Mouse (Mus musculus) lung, adult 2 months (tissue): Measurements from ENCODE around the gene St6galnac5. TPM values are rescaled to one million over a fixed set of nuclear protein-coding genes. Genes with fewer than 3 reads are reported as not detected.
"Not testable (repeated sequence)": the region's sequence is repeated elsewhere in the genome, so short reads cannot be mapped to it uniquely, and the experiment has no call there.

Experiments used
- DNase-seq: peaks from one replicate; pipeline ENCODE4 v3.0.0; 2022
- H3K4me1 ChIP-seq: fragments of 200-500 bp; 2 replicates; pipeline ENCODE4 v1.6.1; 2011; ENCODE audit warnings: low read length; ENCODE audit not compliant: control insufficient read depth, insufficient read depth
- H3K4me3 ChIP-seq: fragments of 200-500 bp; replicated peaks from 2 replicates; pipeline ENCODE3; 2011; ENCODE audit warnings: low read depth, mild to moderate bottlenecking, control low read depth, low read length; ENCODE audit errors: extremely low read depth
- CTCF ChIP-seq: fragments of 200-500 bp; IDR thresholded peaks from 2 replicates; pipeline ENCODE4 v1.5.1; 2011; ENCODE audit warnings: mild to moderate bottlenecking, low read length, control low read depth; ENCODE audit not compliant: insufficient read depth
- POLR2A ChIP-seq: fragments of 200-500 bp; IDR thresholded peaks from 2 replicates; pipeline ENCODE4 v1.6.1; 2011; ENCODE audit warnings: low read depth, mild to moderate bottlenecking, control low read depth, low read length, borderline replicate concordance; ENCODE audit errors: extremely low read depth
- WGBS: fragments of 180-500 bp; shearing (Covaris S2); methylation state at CpG from one replicate; pipeline ENCODE4 v1.1.7; 2018; 5-methylcytosine and 5-hydroxymethylcytosine counted together
- polyA plus RNA-seq: library from polyadenylated mRNA; depleted of rRNA; stranded (reverse); fragments of >200 nt; gene quantifications from 2 replicates; pipeline ENCODE4 v1.2.3, GENCODE M21; 2012

The St6galnac5 gene
- polyA plus RNA-seq, 1 experiment = 0.67 TPM

DNA sequence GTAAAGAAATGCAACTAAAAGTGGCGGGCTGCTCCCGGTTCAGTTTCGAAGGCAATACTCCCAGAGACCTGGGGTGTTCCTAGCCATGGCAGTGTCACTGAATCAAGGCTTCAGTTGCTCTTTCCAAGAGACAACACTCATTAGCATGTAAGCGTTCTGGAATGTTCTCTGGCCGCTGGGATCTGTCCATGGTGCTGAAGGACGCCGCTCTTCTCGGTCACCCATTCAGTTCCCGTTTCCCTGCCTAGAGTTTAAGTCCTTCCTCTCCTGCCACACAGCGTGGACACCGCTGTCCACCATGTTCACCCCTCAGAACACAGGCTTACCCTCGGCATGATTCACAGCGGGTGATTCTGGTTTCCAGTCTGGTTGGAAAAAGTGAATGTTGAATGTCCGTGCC lies 160.8 kb downstream of the St6galnac5 start:
- Histone ChIP-seq H3K4me1 (no peaks in the 10 kb centered on the region), H3K4me3 (no peak overlapping the region)
- 45% methylated on average over 14 of the region's 14 CpGs for WGBS
- no peak for TF ChIP-seq CTCF
- no peak for TF ChIP-seq POLR2A
- DNase-seq = peak; percentile 25

DNA sequence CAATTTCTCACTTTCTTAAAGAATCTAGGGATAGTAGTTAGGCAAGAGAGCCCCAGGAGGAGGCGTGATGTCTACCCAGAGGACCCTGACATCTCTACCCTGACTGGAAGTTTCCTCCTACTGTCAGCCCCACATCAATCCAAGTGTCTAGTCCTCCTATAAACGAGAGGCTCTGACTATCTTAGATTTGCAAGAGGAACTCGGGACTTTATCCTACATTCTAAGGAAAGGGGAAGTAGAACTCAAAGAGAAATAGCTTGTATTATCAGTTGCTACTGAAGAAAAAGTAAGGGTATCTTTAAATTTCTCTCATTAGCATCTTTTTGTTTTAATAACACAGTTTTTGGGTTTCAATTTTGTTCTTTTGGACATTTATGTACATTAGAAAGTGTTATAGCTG lies 161.6 kb downstream of the St6galnac5 start:
- no peak for TF ChIP-seq CTCF
- no peak for TF ChIP-seq POLR2A
- Histone ChIP-seq H3K4me1 (no peaks in the 10 kb centered on the region), H3K4me3 (no peak overlapping the region)
- 68% methylated on average over 3 of the region's 3 CpGs for WGBS
- DNase-seq = no peak

DNA sequence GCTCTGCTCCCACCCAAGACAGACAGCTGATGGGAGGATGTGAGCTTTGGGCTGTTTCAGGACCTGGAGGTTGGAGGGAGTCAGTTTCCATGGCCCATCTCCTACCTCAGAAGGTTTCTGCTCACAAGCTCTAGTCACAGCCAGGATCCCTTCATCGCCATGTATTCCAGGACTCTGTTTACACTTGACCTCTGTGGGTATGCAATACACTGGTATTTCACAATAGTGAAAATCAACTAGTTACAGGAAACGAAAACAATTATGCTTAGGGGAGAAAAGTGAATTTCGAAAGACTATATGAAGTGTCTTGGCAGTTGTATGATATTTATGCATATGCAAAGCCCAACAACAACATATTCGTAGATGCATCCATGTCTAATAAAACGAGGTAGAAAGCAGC lies 166.9 kb downstream of the St6galnac5 start:
- TF ChIP-seq CTCF = no peak
- no peak for TF ChIP-seq POLR2A
- Histone ChIP-seq H3K4me3 (no peak overlapping the region), H3K4me1 (no peaks in the 10 kb centered on the region)
- WGBS = 69% methylated on average over 5 of the region's 5 CpGs
- no peak for DNase-seq

DNA sequence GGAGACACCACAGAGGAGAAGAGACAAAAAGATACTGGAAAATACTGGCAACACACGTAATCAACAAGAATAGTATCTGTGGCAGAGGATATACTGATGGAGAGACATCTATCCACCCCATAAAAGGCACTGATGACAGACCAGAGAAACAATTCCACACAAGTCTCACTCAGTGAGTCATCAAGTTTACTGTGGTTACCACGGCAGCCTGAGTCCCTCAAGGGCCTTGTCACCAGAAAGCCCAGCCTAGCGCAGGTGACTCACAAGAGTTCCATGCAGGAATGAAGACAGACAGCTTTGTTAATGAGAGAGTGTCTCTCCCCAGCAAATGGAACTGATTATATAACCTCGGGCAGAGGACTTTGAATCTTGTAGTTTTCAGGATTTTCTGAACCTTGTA lies 168.1 kb downstream of the St6galnac5 start:
- Histone ChIP-seq H3K4me1 (no peaks in the 10 kb centered on the region), H3K4me3 (no peak overlapping the region)
- DNase-seq = no peak
- 66% methylated on average over 4 of the region's 4 CpGs for WGBS
- TF ChIP-seq CTCF (no peak), POLR2A (no peak)

DNA sequence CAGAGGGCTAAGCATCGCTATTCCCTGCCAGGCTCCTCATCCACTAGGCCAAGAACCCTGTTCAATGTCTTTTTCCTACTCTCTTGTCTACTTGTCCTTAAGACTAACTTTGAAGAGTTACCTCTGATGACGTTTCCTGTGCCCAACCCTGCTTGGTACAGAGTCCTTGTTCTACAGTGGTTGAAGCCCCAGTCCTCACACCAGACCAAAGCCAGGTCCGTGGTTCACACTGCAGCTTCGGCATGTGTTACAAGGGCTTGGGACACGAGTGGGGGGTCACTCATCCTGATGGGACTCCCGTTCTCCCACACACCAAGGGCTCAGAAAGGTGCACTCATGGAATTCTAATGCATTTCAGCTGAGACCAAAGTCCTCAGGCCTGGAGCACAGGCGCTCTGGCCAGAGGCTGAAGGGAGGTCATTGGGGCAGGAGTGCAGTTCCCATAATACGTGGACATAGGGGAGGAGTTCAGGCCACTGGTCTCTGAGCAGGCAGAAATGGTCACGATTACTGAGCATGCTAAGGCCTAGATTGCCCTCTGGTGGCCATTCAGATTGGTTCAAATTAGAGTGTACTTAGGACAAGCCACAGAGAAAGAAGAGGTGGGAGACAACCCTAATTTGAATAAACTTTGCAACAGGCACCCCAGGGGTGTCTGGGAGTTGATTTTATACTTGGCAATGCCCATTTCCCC lies 182.2 kb downstream of the St6galnac5 start:
- Histone ChIP-seq H3K4me1 (no peaks in the 10 kb centered on the region), H3K4me3 (no peak overlapping the region)
- TF ChIP-seq CTCF = peak; percentile 51
- TF ChIP-seq POLR2A = no peak
- peak; percentile 12 for DNase-seq
- 73% methylated on average over 9 of the region's 9 CpGs for WGBS

- no peak for TF ChIP-seq CTCF
- no peak for TF ChIP-seq POLR2A
- no peak for DNase-seq
- Histone ChIP-seq H3K4me1 (no peaks in the 10 kb centered on the region), H3K4me3 (no peak overlapping the region)
- WGBS = 41% methylated on average over 2 of the region's 2 CpGs
Measured at GRCm38 (mm10) chr3:152797354-152797753, 184.7 kb downstream of the St6galnac5 start.

GRCm38 (mm10) chr3:152796216-152796615 lies 185.8 kb downstream of the St6galnac5 start:
- DNase-seq = no peak
- WGBS = 84% methylated on average over 4 of the region's 4 CpGs
- Histone ChIP-seq H3K4me3 (no peak overlapping the region), H3K4me1 (no peaks in the 10 kb centered on the region)
- TF ChIP-seq POLR2A = no peak
- TF ChIP-seq CTCF = no peak

GRCm38 (mm10) chr3:152793006-152793405 lies 189.0 kb downstream of the St6galnac5 start:
- Histone ChIP-seq H3K4me3 (no peak overlapping the region), H3K4me1 (no peaks in the 10 kb centered on the region)
- TF ChIP-seq POLR2A (no peak), CTCF (no peak)
- WGBS = 77% methylated on average over 4 of the region's 4 CpGs
- no peak for DNase-seq

DNA sequence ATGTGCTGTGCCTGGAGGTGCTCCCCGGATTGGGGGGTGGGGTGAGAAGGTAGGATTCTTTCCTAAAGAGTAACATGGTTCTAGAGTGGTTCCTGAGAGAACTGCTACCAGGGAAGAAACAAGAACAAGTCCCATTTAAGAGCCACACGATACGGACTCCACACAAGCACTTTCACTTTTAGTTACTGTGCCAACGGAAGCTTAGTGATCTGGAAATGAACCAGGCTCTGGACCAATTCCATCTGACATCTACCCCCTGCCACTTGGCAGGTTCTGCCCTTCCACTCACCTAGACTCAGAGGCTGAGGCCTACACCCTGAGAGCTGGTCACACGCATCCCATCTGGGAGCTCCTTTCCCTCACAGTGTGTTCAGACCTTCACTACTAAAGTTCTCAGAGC lies 189.4 kb downstream of the St6galnac5 start:
- DNase-seq = no peak
- TF ChIP-seq POLR2A (no peak), CTCF (no peak)
- 75% methylated on average over 5 of the region's 5 CpGs for whole genome bisulfite sequencing

DNA sequence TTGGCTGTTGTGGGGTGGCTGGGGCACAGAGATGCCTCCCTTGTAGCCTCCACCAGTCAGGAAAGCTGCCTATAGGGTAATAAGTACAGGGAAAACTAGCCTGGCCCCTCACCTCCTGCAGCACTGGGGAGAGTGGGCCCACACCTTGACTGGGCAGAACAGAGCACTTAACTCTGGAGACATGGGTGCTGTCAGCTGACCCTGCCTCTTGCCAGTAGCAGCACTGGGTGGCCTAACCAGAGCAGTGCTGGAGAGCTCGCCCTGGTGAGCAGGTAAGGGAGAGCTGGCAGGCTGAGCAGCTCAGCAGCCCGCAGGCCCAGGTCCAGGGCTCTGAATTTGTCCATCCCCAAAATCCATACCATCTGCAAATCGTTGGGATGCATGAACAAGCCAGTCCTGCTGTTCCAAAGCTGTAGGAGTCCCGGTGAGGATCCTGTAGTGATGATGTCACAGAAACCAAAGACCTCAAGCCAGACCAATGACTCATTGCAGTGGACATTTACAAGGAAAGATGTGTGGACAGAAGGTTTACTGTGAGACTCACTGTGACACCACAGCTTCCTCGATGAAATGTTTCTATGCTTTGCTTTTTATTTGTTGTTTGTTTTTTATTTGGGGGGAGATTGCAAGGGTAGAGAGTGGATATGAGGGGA lies 193.6 kb downstream of the St6galnac5 start:
- not testable (repeated sequence) for H3K4me3 ChIP-seq, H3K4me1 ChIP-seq, DNase-seq
- 83% methylated on average over 5 of the region's 5 CpGs for WGBS

More for the DNA sequence above, 189.4 kb downstream of the St6galnac5 start:
- no peaks in the 10 kb centered on the region for H3K4me1 ChIP-seq
- H3K4me3 ChIP-seq = no peak overlapping the region

DNA sequence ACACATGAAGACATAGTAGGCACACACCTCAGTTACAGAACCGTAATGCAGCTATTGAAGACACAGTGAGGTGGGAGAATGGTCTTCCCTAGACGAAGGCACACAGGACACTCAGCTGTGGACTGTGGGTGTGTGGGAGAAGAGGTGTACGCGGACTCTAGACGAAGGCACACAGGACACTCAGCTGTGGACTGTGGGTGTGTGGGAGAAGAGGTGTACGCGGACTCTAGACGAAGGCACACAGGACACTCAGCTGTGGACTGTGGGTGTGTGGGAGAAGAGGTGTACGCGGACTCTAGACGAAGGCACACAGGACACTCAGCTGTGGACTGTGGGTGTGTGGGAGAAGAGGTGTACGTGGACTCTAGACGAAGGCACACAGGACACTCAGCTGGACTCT lies 197.7 kb downstream of the St6galnac5 start:
- not testable (repeated sequence) for H3K4me1 ChIP-seq, H3K4me3 ChIP-seq, DNase-seq
- 90% methylated on average over 8 of the region's 13 CpGs for WGBS
